Mouse (Mus musculus) liver, adult 2 months (tissue): ENCODE results near the gene Kcnh4.

Source experiments
- CTCF ChIP-seq: fragments of 200-500 bp; IDR thresholded peaks from 2 replicates; pipeline ENCODE4 v1.5.1; 2011; ENCODE audit warnings: low read depth, low read length, control low read depth
- POLR2A ChIP-seq: fragments of 200-500 bp; IDR thresholded peaks from 2 replicates; pipeline ENCODE4 v1.6.1; 2011; ENCODE audit warnings: low read length, control low read depth; ENCODE audit not compliant: insufficient read depth; ENCODE audit errors: extremely low read depth

- no peak for TF ChIP-seq CTCF
- TF ChIP-seq POLR2A: no peak
These were observed 23.0 kb downstream of the Kcnh4 start for GRCm38 (mm10) chr11:100736746-100737080.
